In genomic region chr4:12490066-12490465, GRCm38 (mm10) we compare ENCODE assay signal across 17 mouse cellular contexts.
"Had no signal": no experiment of that assay in that cellular context is flagged by ENCODE, and none has a peak within 500 bp of the region (broad histone marks: within the 10 kb centered on the region; RNA-seq: fewer than 3 reads in every experiment).

No protein-coding gene starts in this region.

- H3K4me3 ChIP-seq: left cerebral cortex, adult 2 months; liver, embryonic 13.5 days; megakaryocyte, embryonic 14.5 days; midbrain, embryonic 10.5 days; neural tube, embryonic 13.5 days; stomach, embryonic 15.5 days had no signal

- H3K27ac ChIP-seq: left cerebral cortex, adult 2 months; liver, embryonic 13.5 days; midbrain, embryonic 10.5 days; neural tube, embryonic 13.5 days; stomach, embryonic 15.5 days had no signal

- H3K4me1 ChIP-seq: liver, embryonic 13.5 days; megakaryocyte, embryonic 14.5 days; midbrain, embryonic 10.5 days; stomach, embryonic 15.5 days had no signal

- H3K36me3 ChIP-seq: liver, embryonic 13.5 days; midbrain, embryonic 10.5 days; neural tube, embryonic 13.5 days; stomach, embryonic 15.5 days had no signal

- H3K27me3 ChIP-seq: liver, embryonic 13.5 days; megakaryocyte, embryonic 14.5 days; neural tube, embryonic 13.5 days; stomach, embryonic 15.5 days had no signal

- ATAC-seq: intestine, postnatal 0 days had no signal

- H3K9me3 ChIP-seq: liver, embryonic 13.5 days; midbrain, embryonic 10.5 days; neural tube, embryonic 13.5 days; stomach, embryonic 15.5 days had no signal

- H3K4me2 ChIP-seq: liver, embryonic 13.5 days; neural tube, embryonic 13.5 days; stomach, embryonic 15.5 days had no signal

- H3K9ac ChIP-seq: liver, embryonic 13.5 days; neural tube, embryonic 13.5 days; stomach, embryonic 15.5 days had no signal

- DNase-seq: kidney, adult 2 months; kidney, postnatal 25 days; layer of hippocampus, postnatal 36 days; liver, embryonic 13.5 days; lung, adult 2 months; lung, postnatal 10 days; lung, postnatal 36 days; midbrain, embryonic 14.5 days; retina, postnatal 1 day; spleen, adult 18-20 months; thymus, postnatal 25 days had no signal
